Mouse (Mus musculus): ENCODE measurements around the gene Myoz1.
"Not testable (repeated sequence)": the region's sequence is repeated elsewhere in the genome, so short reads cannot be mapped to it uniquely, and the experiment has no call there.

Gene Myoz1

GRCm38 (mm10) chr14:20638702-20639101 lies 17.6 kb downstream of the Myoz1 start:
- DNase-seq (ENCODE audit: low read depth, low spot score), result no peak

GRCm38 (mm10) chr14:20637818-20638574 lies 18.3 kb downstream of the Myoz1 start:
- DNase-seq (ENCODE audit: low read depth, low spot score), result no peak

GRCm38 (mm10) chr14:20636968-20637367 lies 19.4 kb downstream of the Myoz1 start:
- DNase-seq (ENCODE audit: low read depth, low spot score), result not testable (repeated sequence)

- DNase-seq (ENCODE audit: low read depth, low spot score), result no peak
Observed at GRCm38 (mm10) chr14:20635546-20635945, 20.8 kb downstream of the Myoz1 start.

- no peak for DNase-seq (ENCODE audit: low read depth, low spot score)
Observed at GRCm38 (mm10) chr14:20631253-20631652, 25.1 kb downstream of the Myoz1 start.

- DNase-seq (ENCODE audit: low read depth, low spot score), result no peak
Observed at GRCm38 (mm10) chr14:20626971-20627370, 29.4 kb downstream of the Myoz1 start.

GRCm38 (mm10) chr14:20626447-20626846 lies 29.9 kb downstream of the Myoz1 start:
- no peak for DNase-seq (ENCODE audit: low read depth, low spot score)

- DNase-seq (ENCODE audit: low read depth, low spot score), result no peak
Observed at GRCm38 (mm10) chr14:20622907-20623306, 33.4 kb downstream of the Myoz1 start.

- DNase-seq (ENCODE audit: low read depth, low spot score), result no peak
Observed at GRCm38 (mm10) chr14:20622412-20622811, 33.9 kb downstream of the Myoz1 start.

GRCm38 (mm10) chr14:20621903-20622302 lies 34.4 kb downstream of the Myoz1 start:
- no peak for DNase-seq (ENCODE audit: low read depth, low spot score)

- DNase-seq (ENCODE audit: low read depth, low spot score), result no peak
Observed at GRCm38 (mm10) chr14:20619131-20619530, 37.2 kb downstream of the Myoz1 start.

GRCm38 (mm10) chr14:20618211-20618610 lies 38.1 kb downstream of the Myoz1 start:
- DNase-seq (ENCODE audit: low read depth, low spot score), result no peak

GRCm38 (mm10) chr14:20616421-20616820 lies 39.9 kb downstream of the Myoz1 start:
- DNase-seq (ENCODE audit: low read depth, low spot score), result no peak

GRCm38 (mm10) chr14:20615075-20615474 lies 41.3 kb downstream of the Myoz1 start:
- DNase-seq (ENCODE audit: low read depth, low spot score), result no peak

- DNase-seq (ENCODE audit: low read depth, low spot score), result no peak
Observed at GRCm38 (mm10) chr14:20612820-20613219, 43.5 kb downstream of the Myoz1 start.

GRCm38 (mm10) chr14:20610146-20610545 lies 46.2 kb downstream of the Myoz1 start:
- no peak for DNase-seq (ENCODE audit: low read depth, low spot score)

- no peak for DNase-seq (ENCODE audit: low read depth, low spot score)
Observed at GRCm38 (mm10) chr14:20609519-20609918, 46.8 kb downstream of the Myoz1 start.

- no peak for DNase-seq (ENCODE audit: low read depth, low spot score)
Observed at GRCm38 (mm10) chr14:20607396-20608126, 48.8 kb downstream of the Myoz1 start.

GRCm38 (mm10) chr14:20601287-20601686 lies 55.1 kb downstream of the Myoz1 start:
- no peak for DNase-seq (ENCODE audit: low read depth, low spot score)

- no peak for DNase-seq (ENCODE audit: low read depth, low spot score)
Observed at GRCm38 (mm10) chr14:20600203-20600602, 56.1 kb downstream of the Myoz1 start.

- no peak for DNase-seq (ENCODE audit: low read depth, low spot score)
Observed at GRCm38 (mm10) chr14:20599542-20599941, 56.8 kb downstream of the Myoz1 start.

Data from embryo, embryonic 11.5 days (tissue).